Mouse (Mus musculus): ENCODE results near the gene Srrm4.
A peak's percentile ranks its signal among the peaks of the same experiment; 100 is the strongest.

Gene Srrm4

GRCm38 (mm10) chr5:116490826-116491225 lies 100.8 kb downstream of the Srrm4 start:
- no peak for DNase-seq (ENCODE audit: low read depth, low spot score)

GRCm38 (mm10) chr5:116489621-116490020 lies 102.0 kb downstream of the Srrm4 start:
- no peak for DNase-seq (ENCODE audit: low read depth, low spot score)

- DNase-seq (ENCODE audit: low read depth, low spot score) = no peak
Observed at GRCm38 (mm10) chr5:116486135-116486534, 105.5 kb downstream of the Srrm4 start.

- peak; percentile 36 for DNase-seq (ENCODE audit: low read depth, low spot score)
Observed at GRCm38 (mm10) chr5:116485069-116485468, 106.5 kb downstream of the Srrm4 start.

- no peak for DNase-seq (ENCODE audit: low read depth, low spot score)
Observed at GRCm38 (mm10) chr5:116484236-116484635, 107.4 kb downstream of the Srrm4 start.

- no peak for DNase-seq (ENCODE audit: low read depth, low spot score)
Observed at GRCm38 (mm10) chr5:116478607-116479371, 112.8 kb downstream of the Srrm4 start.

DNA sequence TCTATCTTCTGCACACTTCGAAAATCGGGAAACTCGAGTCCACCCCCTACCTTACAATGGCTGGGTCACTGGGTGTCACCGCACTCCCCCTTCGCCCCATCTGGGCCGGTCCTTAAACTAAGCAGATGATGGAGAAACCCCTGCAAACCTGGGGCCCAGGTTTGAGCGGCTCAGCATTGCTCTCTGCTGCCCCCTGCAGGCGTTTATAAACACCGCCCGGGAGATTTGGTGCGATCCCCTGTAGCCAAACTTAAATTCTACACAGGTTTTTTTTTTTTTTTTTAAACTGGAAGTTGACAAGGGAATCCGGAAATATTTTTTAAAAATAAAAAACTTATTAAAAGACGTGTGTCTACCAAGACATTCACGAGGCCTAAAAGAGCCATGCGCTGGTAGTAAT lies 115.6 kb downstream of the Srrm4 start:
- peak; percentile 40 for DNase-seq (ENCODE audit: low read depth, low spot score)

- DNase-seq (ENCODE audit: low read depth, low spot score) = no peak
Observed at GRCm38 (mm10) chr5:116461354-116462042, 130.1 kb downstream of the Srrm4 start.

DNA sequence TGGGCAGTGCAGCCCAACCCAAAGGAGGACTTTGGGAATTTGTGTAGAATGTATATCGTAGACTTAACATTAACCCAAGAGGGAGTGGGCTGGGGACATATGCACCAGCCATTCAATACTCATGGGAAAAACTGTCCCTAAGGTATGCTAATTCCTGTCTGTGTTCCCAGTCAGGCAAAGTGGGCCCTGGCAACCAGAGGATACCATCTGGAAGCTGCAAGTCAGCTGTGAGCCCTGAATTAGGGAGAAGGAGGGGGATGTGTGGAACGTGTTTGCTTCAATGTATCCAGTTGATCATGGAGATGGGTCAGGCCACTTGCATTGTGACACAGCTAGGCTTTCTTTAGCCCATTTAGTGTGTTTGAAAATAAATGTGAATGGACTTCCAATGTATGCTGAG lies 131.6 kb downstream of the Srrm4 start:
- no peak for DNase-seq (ENCODE audit: low read depth, low spot score)

DNA sequence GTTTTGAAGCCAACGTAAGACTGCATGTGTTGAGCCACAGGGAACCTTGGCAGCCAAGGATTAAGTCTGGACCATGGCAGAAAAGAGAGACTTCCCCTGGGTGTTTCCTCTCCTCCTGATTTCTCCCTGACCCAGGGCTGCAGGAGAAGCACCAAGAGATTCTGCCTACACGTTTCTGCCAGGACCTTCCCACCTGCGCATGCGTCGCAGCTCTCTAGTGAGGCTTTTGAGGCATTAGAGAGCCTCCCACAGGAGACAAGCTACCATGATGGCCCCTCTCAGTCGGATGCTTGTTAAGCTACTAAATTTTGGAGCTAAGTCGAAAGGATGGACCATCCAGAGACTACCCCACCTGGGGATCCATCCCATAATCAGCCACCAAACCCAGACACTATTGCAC lies 133.8 kb downstream of the Srrm4 start:
- no peak for DNase-seq (ENCODE audit: low read depth, low spot score)

- DNase-seq (ENCODE audit: low read depth, low spot score) = no peak
Observed at GRCm38 (mm10) chr5:116456796-116457515, 134.7 kb downstream of the Srrm4 start.

- peak; percentile 26 for DNase-seq (ENCODE audit: low read depth, low spot score)
Observed at GRCm38 (mm10) chr5:116453401-116453851, 138.2 kb downstream of the Srrm4 start.

DNA sequence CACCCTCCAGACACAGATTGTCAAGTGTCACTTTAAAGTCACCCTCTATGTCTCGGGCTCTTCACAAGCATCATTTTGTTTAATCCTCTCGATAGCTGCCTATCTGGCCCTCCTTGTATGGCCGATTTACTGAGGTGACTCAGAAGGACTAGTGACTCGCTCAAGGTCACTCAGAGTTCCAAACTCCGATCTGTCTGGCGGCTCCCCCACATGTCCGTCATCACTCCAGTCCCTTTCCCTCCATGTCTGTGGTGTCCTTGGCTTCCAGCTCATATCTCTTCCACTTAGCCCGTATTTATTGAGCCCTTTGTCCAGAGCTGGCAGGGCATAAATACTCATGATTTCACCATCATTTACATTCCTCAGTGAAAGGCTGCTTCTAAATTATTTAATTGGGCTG lies 140.7 kb downstream of the Srrm4 start:
- DNase-seq (ENCODE audit: low read depth, low spot score) = no peak

- no peak for DNase-seq (ENCODE audit: low read depth, low spot score)
Observed at GRCm38 (mm10) chr5:116449522-116450225, 141.9 kb downstream of the Srrm4 start.

DNA sequence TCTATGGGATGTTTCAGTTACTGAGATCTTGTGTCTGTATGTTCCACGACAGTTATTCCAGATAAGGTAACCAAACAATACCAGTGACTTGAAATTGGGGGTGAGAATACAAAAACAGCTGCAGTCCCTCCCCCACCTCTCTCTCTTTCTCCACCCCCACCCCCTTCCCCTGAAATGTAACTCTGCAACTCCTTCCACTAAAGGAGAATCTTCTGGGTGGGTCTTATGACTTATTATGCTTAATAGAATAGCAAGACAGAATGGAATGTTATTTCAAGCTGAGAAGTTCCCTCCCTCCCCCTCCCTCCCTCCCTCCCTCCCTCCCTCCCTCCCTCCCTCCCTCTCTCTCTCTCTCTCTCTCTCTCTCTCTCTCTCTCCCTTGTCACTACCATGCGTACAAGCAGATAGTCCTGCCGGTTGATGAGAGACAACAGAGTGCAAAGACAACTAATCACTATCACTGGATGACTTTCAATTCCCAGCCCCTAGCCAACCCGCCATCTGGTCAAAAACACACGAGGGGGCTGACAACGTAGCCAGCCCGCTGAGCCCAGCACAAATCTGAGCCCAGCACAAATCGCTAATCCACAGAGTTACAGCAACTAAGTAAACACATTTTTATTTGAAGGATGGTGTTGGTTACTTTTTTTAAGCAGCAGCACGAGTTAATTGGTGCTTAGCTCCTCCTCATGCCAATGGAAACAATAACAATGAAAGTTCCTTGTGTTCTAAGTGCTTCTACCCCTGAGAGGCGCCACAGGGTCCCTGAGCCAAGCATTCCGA lies 143.0 kb downstream of the Srrm4 start:
- DNase-seq (ENCODE audit: low read depth, low spot score) = no peak

DNA sequence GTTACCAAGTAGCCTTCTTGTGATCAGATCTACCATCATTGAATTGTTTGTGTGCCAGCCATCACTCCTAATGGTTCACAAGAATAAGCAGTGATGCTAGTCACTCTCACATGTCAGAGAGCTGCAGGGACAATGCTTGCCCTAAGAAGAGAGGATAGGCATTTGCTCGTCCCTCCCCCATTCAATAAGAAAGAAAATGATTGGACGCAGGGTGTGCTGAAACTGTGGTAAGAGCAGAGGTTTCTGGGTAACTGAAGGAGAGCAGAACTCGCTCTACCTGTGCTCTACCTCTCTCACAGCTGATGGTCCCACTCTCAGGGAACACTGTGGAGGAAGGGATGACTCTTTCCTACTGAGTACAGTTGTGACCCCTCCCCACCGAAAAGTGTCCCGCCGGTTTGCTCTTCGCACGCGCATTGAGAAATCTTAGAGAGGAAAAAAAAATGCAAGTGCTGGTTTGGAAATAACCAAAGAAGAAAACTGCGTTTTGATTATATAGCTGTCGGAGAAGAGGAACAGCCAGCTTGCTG lies 143.7 kb downstream of the Srrm4 start:
- DNase-seq (ENCODE audit: low read depth, low spot score) = no peak

DNA sequence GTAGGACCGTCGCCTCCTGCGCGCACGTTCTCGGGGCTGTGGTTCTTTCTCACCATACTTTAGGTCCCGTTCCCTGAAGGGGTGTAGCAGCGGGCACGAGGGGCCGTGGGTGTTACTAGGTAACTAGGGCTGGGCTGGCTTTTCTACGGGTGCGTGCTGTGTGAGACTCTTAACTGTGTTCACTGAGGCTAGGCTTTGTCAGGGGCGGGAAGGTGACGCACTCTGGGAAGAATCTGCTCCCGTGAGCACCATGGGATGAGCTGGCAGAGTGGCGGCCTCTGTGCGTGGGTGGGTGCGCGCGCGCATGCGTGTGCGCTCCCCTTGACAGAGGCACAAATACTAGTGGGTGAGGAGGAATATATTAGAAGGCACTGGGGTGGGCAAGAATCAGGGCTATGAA lies 145.1 kb downstream of the Srrm4 start:
- DNase-seq (ENCODE audit: low read depth, low spot score) = no peak

- DNase-seq (ENCODE audit: low read depth, low spot score) = no peak
Observed at GRCm38 (mm10) chr5:116445634-116446367, 145.8 kb downstream of the Srrm4 start.

DNA sequence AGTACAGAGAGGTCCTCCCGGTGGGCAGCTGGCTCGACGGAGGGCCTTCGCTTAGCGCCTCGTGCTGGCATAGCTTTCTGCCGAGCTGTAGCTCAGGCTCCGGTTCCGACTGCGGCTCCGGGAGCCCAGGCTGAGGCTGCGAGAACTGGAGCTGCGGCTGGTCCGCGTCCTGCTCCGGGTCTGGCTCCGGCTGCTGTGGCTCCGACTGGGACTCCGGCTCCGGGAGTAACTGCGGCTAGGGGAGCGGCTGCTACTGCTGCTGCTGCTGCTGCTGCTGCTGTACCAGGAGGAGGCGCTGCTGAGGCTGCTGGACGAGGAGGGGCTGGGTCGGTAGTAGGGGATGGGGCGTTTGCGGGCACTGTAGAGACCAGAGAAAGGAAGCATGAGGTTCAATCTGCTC lies 147.1 kb downstream of the Srrm4 start:
- no peak for DNase-seq (ENCODE audit: low read depth, low spot score)

- DNase-seq (ENCODE audit: low read depth, low spot score) = no peak
Observed at GRCm38 (mm10) chr5:116443459-116443940, 148.1 kb downstream of the Srrm4 start.

Data from embryo, embryonic 11.5 days (tissue).